Mouse (Mus musculus) bone marrow macrophage, adult 2 months (primary cell): Measurements from ENCODE around the gene Arhgap21.

Source experiments
- CTCF ChIP-seq: IDR thresholded peaks from 2 replicates; pipeline ENCODE4 v1.5.1; 2012; ENCODE audit warnings: low read depth, mild to moderate bottlenecking, low read length, moderate library complexity
- POLR2A ChIP-seq: IDR thresholded peaks from 2 replicates; pipeline ENCODE4 v1.6.1; 2012; ENCODE audit warnings: mild to moderate bottlenecking, low read depth, low read length, borderline replicate concordance

DNA sequence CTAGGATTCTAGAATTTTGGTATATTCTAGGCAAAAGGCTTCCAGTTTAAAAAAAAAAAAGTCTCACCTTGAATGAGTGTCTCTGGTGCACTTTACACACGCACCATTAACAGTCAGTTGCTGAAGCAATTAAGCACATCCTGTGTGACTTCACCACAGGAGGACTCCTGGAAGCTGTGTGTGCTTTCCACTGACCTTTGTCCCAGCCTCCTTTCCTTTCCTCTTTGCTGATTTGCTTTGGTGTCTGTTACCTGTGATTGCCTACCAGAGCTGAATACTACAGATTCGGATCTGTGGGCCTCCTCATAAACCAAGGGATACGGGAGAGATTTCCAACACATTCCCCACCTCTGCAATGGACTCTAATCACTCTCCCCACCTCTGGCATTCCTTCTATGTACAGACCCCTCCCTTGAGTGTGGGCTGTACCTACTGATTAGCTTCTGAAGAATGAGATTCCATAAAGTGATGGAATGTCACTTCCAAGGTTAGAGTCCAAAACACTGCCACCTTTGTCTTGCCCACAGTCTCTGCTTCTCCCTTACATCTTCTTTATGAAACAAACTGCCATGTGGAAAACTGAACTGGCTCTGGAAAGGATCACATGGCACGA lies 32.0 kb downstream of the Arhgap21 start:
- TF ChIP-seq CTCF: no peak
- TF ChIP-seq POLR2A: no peak
